Mouse (Mus musculus): Measurements from ENCODE around the gene Kbtbd12. TPM values are rescaled to one million over a fixed set of nuclear protein-coding genes. Genes with fewer than 3 reads are reported as not detected.

The Kbtbd12 gene
- polyA plus RNA-seq (2014; fragmentation: Nextera tagmentation; extraction: Ambion mirVana): 0.20 TPM in 1 of 2 replicates, not detected in the other

DNA sequence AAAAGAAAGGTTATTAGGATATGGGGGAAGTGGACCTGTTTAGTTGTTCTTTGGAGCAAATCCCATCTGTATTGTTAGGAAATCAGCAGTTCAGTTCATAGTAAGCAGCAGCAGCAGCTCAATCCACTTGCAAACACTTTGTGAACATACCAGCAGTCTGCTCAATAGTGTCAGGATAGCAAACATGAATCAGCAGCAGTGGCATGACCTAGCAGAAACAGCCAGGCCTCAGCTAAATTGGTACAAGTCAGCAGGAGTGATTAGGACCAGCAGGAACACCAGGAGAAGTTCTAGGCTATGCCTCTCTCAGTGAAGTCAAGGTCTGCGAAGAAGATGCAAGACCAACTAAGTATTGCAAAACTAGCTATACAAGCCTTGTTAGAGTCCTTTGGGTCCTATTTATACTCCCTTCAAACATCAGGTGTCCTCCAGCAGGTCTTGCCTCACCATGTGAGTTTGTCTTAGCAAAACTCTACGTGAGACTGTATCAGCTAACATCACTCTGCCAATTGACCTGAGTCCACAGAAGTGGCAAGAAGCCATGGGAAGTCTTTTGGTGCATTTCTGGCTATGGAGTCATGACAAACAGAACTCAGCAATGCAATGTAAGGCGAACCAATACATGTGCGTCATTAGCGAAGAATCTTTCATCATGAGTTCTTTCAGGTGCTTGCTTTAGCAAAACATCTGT is at the start of gene Kbtbd12:
Gene Kbtbd12, minus strand, starts transcription at position 340 of the 691 bp plus-strand sequence.
- no peak for DNase-seq (ENCODE audit: low spot score)
- H3K9ac ChIP-seq (ENCODE audit: low read length): no peak within 1 kb of the TSS
- no peaks in the 10 kb centered on the region for H3K36me3 ChIP-seq (ENCODE audit: control insufficient read depth, insufficient read depth, low read length)
- WGBS: 95% methylated on average over 5 of the region's 5 CpGs
- H3K9me3 ChIP-seq (replicated peaks; ENCODE audit: control insufficient read depth, low read length): 0 out of 2 replicates have a peak, but pooled peaks cover 3% of the 10 kb centered on the region
- H3K27ac ChIP-seq (ENCODE audit: low read depth, low read length): no peak within 1 kb of the TSS
- peaks cover 15% of the 10 kb centered on the region for H3K4me1 ChIP-seq (ENCODE audit: control insufficient read depth, insufficient read depth, low read length)
- no peak within 1 kb of the TSS for H3K4me2 ChIP-seq (ENCODE audit: low read length)
- no peaks in the 10 kb centered on the region for H3K27me3 ChIP-seq (replicated peaks; ENCODE audit: control insufficient read depth, insufficient read depth, low read length)
- ATAC-seq: no peak
- H3K4me3 ChIP-seq (ENCODE audit: low read depth, low read length): no peak within 1 kb of the TSS

DNA sequence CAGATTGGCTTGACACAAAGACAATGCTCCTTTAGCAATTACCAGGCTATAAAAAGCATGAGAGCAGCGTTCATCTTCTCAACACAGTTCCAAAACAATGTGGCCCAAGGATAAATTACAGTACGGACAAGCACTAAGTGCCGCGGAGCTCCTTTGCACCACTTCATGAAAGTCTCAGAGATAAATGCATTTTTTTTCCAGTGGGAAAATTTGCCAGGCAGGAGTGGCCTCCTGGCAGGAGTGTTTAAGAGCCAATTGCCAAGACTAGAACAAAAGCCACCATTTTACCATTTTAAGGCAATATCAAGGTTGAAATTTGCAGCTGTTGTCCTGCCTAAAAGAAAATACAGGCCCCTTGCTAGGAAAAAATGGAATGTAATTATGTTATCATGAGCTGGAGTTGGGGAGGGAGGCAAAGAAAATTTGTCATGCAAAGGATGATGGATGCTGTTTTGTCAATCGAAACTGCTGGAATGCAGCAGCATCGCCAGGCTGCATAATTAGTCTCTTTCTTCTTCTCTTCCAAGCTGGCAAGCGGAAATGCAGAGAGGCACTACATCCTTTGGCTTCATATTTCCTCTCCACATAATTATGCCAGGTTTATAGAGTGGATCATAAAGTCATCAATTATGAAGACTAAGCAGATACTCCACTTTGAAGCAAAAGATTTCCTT is 45.8 kb upstream of the Kbtbd12 start:
- Histone ChIP-seq H3K9me3 (replicated peaks; ENCODE audit: control insufficient read depth, low read length) (no peaks in the 10 kb centered on the region), H3K9ac (ENCODE audit: low read length) (no peak overlapping the region), H3K36me3 (ENCODE audit: control insufficient read depth, insufficient read depth, low read length) (no peaks in the 10 kb centered on the region), H3K4me2 (ENCODE audit: low read length) (no peak overlapping the region), H3K27me3 (replicated peaks; ENCODE audit: control insufficient read depth, insufficient read depth, low read length) (no peaks in the 10 kb centered on the region), H3K4me3 (ENCODE audit: low read depth, low read length) (no peak overlapping the region), H3K4me1 (ENCODE audit: control insufficient read depth, insufficient read depth, low read length) (peaks cover 4% of the 10 kb centered on the region; the same call in 1 of the 2 replicates), H3K27ac (ENCODE audit: low read depth, low read length) (no peak overlapping the region; the same call in 1 of the 2 replicates)
- DNase-seq (ENCODE audit: low spot score) (peak; percentile 61), ATAC-seq (no peak)
- WGBS: 16% methylated on average over 7 of the region's 7 CpGs

DNA sequence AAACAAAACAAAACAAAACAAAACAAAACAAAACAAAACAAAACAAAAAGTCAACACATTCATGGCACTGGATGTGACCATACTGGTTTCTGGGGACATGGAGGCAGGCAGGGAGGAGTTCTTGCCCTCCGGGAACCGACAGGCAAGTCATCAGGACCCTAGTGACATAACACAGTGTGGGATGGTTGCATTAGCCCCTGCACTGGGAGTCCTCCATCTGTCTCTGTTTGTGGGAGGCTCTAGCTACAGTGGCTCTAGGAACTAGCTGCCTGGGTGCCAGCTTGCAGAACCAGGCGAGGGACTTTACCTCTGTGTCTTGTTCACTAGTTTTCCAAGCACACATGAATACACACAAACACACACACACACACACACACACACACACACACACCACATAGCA is 43.3 kb upstream of the Kbtbd12 start:
- Histone ChIP-seq H3K4me2 (ENCODE audit: low read length) (no peak overlapping the region), H3K27ac (ENCODE audit: low read depth, low read length) (no peak overlapping the region), H3K9ac (ENCODE audit: low read length) (no peak overlapping the region), H3K36me3 (ENCODE audit: control insufficient read depth, insufficient read depth, low read length) (no peaks in the 10 kb centered on the region), H3K27me3 (replicated peaks; ENCODE audit: control insufficient read depth, insufficient read depth, low read length) (no peaks in the 10 kb centered on the region), H3K4me1 (ENCODE audit: control insufficient read depth, insufficient read depth, low read length) (peaks cover 4% of the 10 kb centered on the region; the same call in 1 of the 2 replicates), H3K4me3 (ENCODE audit: low read depth, low read length) (no peak overlapping the region), H3K9me3 (replicated peaks; ENCODE audit: control insufficient read depth, low read length) (no peaks in the 10 kb centered on the region)
- 94% methylated on average over 3 of the region's 3 CpGs for WGBS
- ATAC-seq (no peak), DNase-seq (ENCODE audit: low spot score) (no peak)

DNA sequence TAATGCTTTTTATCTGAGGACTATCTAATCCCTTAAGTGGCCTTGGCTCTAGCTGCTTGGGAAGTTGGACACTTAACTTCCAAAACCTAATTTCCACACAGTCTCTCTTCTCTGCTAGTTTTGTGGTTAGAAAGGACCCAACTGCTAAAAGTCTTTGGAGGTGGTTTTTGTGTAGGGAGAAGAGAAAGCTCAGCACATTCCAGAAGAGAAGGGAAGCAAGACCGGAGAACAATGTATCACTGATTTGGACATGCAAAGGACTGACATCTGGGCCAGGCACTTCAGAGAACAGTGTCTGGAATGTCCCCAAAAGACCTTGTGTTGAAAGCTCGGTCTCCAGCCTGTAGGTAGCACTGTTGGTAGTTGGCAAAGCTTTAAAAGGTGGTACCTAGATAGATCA is 40.0 kb upstream of the Kbtbd12 start:
- no peak for ATAC-seq
- Histone ChIP-seq H3K4me3 (ENCODE audit: low read depth, low read length) (no peak overlapping the region), H3K36me3 (ENCODE audit: control insufficient read depth, insufficient read depth, low read length) (no peaks in the 10 kb centered on the region), H3K4me2 (ENCODE audit: low read length) (no peak overlapping the region), H3K9me3 (replicated peaks; ENCODE audit: control insufficient read depth, low read length) (no peaks in the 10 kb centered on the region), H3K27me3 (replicated peaks; ENCODE audit: control insufficient read depth, insufficient read depth, low read length) (no peaks in the 10 kb centered on the region), H3K4me1 (ENCODE audit: control insufficient read depth, insufficient read depth, low read length) (no peaks in the 10 kb centered on the region), H3K9ac (ENCODE audit: low read length) (no peak overlapping the region), H3K27ac (ENCODE audit: low read depth, low read length) (no peak overlapping the region)
- no peak for DNase-seq (ENCODE audit: low spot score)
- 69% methylated on average over 2 of the region's 2 CpGs for WGBS

DNA sequence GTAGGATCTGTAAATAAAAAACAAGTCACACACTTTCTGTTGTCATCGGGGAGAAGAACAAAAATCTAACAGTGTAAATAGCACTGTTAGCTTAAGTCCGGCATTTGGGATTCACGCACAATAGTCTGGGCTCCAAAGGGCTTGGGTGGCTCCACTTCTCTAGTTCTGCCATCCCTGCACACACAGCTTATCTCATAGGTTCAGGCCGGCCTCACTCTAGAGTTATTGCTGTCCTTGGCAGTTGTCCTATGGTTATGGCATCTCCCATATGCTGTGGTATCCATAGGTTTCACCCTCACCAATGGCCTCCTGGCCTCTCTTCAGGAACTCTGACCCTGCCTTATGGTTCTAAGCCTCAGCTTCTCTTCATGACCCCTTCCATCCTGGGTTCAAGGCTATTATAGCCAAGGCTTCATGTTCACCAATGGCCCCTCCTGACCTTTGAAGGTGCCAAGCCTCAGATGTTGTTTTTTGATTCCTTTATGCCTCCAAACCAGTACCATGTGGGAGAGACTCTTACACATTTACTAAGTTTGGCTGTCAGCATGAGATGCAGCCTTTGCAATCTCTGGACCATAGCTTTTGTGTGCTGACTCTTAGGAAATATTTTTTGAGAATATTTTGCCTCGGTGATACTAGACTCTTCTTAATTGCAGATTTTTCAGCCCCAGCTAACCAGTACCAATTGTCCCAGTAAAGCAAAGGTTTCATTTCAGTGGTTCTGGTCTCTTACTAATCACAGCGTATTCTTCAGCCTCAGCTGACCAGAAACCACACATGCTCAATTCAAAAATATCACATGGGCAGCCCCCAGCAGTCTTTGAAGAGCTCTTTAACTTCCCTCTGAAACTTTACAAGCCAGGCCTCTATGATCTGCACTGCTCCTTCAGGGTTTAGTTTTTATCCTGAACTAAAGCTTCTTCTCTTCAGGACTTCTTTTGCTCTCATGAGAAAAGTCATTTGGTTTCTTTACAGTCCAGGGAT is 39.3 kb upstream of the Kbtbd12 start:
- H3K27me3 ChIP-seq (replicated peaks; ENCODE audit: control insufficient read depth, insufficient read depth, low read length): no peaks in the 10 kb centered on the region
- no peak overlapping the region for H3K4me2 ChIP-seq (ENCODE audit: low read length)
- WGBS: 94% methylated on average over 6 of the region's 6 CpGs
- no peaks in the 10 kb centered on the region for H3K4me1 ChIP-seq (ENCODE audit: control insufficient read depth, insufficient read depth, low read length)
- H3K9me3 ChIP-seq (replicated peaks; ENCODE audit: control insufficient read depth, low read length): no peaks in the 10 kb centered on the region
- no peak overlapping the region for H3K27ac ChIP-seq (ENCODE audit: low read depth, low read length)
- DNase-seq (ENCODE audit: low spot score) (no peak), ATAC-seq (no peak)
- no peak overlapping the region for H3K9ac ChIP-seq (ENCODE audit: low read length)
- H3K36me3 ChIP-seq (ENCODE audit: control insufficient read depth, insufficient read depth, low read length): no peaks in the 10 kb centered on the region
- no peak overlapping the region for H3K4me3 ChIP-seq (ENCODE audit: low read depth, low read length)

DNA sequence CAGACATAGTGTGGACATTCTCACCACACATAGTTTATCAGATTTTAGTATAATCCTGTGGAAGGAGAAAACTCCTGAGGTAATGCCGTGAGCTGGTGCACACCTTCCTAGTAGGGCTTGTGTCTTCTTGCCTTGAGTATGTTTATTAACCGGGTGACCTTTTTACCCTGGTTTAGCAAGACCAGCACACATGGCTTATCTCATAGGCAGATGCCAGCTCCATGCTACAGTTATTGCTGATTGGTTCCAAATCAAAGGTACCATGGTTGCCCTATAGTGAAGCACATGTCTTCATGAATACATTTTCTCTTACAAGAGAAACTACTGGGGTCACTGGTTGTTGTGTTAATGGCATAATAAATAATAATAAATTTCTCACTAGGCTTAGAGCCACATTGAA is 38.1 kb upstream of the Kbtbd12 start:
- Histone ChIP-seq H3K27ac (ENCODE audit: low read depth, low read length) (no peak overlapping the region), H3K36me3 (ENCODE audit: control insufficient read depth, insufficient read depth, low read length) (no peaks in the 10 kb centered on the region), H3K4me1 (ENCODE audit: control insufficient read depth, insufficient read depth, low read length) (no peaks in the 10 kb centered on the region), H3K27me3 (replicated peaks; ENCODE audit: control insufficient read depth, insufficient read depth, low read length) (no peaks in the 10 kb centered on the region), H3K9ac (ENCODE audit: low read length) (no peak overlapping the region), H3K4me2 (ENCODE audit: low read length) (no peak overlapping the region), H3K4me3 (ENCODE audit: low read depth, low read length) (no peak overlapping the region), H3K9me3 (replicated peaks; ENCODE audit: control insufficient read depth, low read length) (no peaks in the 10 kb centered on the region)
- 95% methylated on average over 2 of the region's 2 CpGs for WGBS
- DNase-seq (ENCODE audit: low spot score) (no peak), ATAC-seq (no peak)

DNA sequence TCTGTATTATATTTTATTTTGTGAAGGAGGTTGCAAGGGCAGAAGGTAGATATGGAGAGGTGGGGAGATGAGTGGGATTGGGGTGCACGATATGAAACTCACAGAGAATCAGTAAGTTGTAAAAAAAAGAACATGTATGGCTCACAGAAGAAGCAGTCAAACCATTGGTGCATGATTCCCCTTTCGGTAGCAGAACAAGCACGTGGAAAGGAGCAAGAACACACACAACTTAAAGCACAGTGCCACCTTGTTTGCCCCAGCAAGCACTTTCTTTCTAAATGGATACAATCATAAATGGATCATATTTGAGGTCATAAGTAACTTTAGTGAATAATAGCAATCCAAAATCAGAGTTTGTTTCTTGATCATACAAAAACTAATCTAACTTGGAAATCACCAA is 24.5 kb upstream of the Kbtbd12 start:
- H3K9me3 ChIP-seq (replicated peaks; ENCODE audit: control insufficient read depth, low read length): no peaks in the 10 kb centered on the region
- H3K4me3 ChIP-seq (ENCODE audit: low read depth, low read length): no peak overlapping the region
- H3K4me1 ChIP-seq (ENCODE audit: control insufficient read depth, insufficient read depth, low read length): no peaks in the 10 kb centered on the region
- WGBS: 81% methylated on average over 3 of the region's 3 CpGs
- ATAC-seq (no peak), DNase-seq (ENCODE audit: low spot score) (no peak)
- no peaks in the 10 kb centered on the region for H3K36me3 ChIP-seq (ENCODE audit: control insufficient read depth, insufficient read depth, low read length)
- H3K4me2 ChIP-seq (ENCODE audit: low read length): no peak overlapping the region
- no peak overlapping the region for H3K9ac ChIP-seq (ENCODE audit: low read length)
- H3K27ac ChIP-seq (ENCODE audit: low read depth, low read length): no peak overlapping the region
- no peaks in the 10 kb centered on the region for H3K27me3 ChIP-seq (replicated peaks; ENCODE audit: control insufficient read depth, insufficient read depth, low read length)

DNA sequence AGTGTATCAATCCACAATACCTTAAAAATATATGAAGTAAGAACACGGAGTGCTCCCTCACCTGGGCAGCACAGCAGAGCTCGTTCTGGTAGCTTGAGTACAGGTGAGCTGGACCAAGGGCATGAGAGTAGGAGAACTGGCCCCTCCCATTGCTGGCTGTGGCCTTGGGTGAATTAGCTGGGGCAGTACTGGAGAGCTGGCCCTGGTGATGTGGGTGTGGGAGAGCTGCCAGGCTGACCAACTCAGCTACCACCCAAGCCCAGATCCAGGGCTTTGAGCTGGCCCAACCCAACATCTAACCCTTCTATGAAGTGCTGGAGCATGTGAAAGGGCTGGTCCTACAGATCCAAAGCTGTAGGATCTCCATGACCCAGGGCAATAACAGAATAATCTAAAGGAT is 23.9 kb upstream of the Kbtbd12 start:
- no peak for ATAC-seq
- H3K9ac ChIP-seq (ENCODE audit: low read length): no peak overlapping the region
- H3K27me3 ChIP-seq (replicated peaks; ENCODE audit: control insufficient read depth, insufficient read depth, low read length): no peaks in the 10 kb centered on the region
- H3K36me3 ChIP-seq (ENCODE audit: control insufficient read depth, insufficient read depth, low read length): no peaks in the 10 kb centered on the region
- DNase-seq (ENCODE audit: low spot score): no peak
- WGBS: 96% methylated on average over 2 of the region's 2 CpGs
- no peak overlapping the region for H3K4me2 ChIP-seq (ENCODE audit: low read length)
- no peaks in the 10 kb centered on the region for H3K9me3 ChIP-seq (replicated peaks; ENCODE audit: control insufficient read depth, low read length)
- H3K4me3 ChIP-seq (ENCODE audit: low read depth, low read length): no peak overlapping the region
- H3K4me1 ChIP-seq (ENCODE audit: control insufficient read depth, insufficient read depth, low read length): no peaks in the 10 kb centered on the region
- no peak overlapping the region for H3K27ac ChIP-seq (ENCODE audit: low read depth, low read length)
